Mouse (Mus musculus) left cerebral cortex, postnatal 25 days (tissue): Measurements from ENCODE around the gene Neurod4. TPM values are rescaled to one million over a fixed set of nuclear protein-coding genes. Genes with fewer than 3 reads are reported as not detected.
A peak's percentile ranks its signal among the peaks of the same experiment; 100 is the strongest.
"Not testable (repeated sequence)": the region's sequence is repeated elsewhere in the genome, so short reads cannot be mapped to it uniquely, and the experiment has no call there.

ENCODE experiments used
- DNase-seq, 2 experiments: peaks; one replicate each; pipeline ENCODE4 v3.0.0; 2022; ENCODE audit warnings: low spot score in 2 of 2, mixed read lengths in 1 of 2
- intact Hi-C: fragments of 180-260 bp; cut with DNase I; formaldehyde crosslinking; loops from one replicate; pipeline ENCODE4 v1.15.1; 2025
- total RNA-seq, 2 experiments: library from RNA; stranded (reverse); gene quantifications; 2 replicates each; pipeline ENCODE4 v1.2.3; 2021

The Neurod4 gene
- total RNA-seq = under 1 TPM; 0.23 to 0.25 TPM

GRCm38 (mm10) chr10:130280066-130280465, at the start of gene Neurod4:
Neurod4 (minus strand) TSS chr10:130280240.
- DNase-seq = no peak
- intact Hi-C loops = no loop called here

GRCm38 (mm10) chr10:130324243-130324642, 44.2 kb upstream of the Neurod4 start:
- intact Hi-C loops = no loop called here
- DNase-seq = no peak

- intact Hi-C loops = no loop called here
- no peak for DNase-seq
Observed at GRCm38 (mm10) chr10:130322637-130323036, 42.6 kb upstream of the Neurod4 start, which contains the start of gene Tespa1. Tespa1 (plus strand) TSS chr10:130322870.

- intact Hi-C loops = no loop called here
- DNase-seq = no peak
Observed at GRCm38 (mm10) chr10:130322062-130322461, 42.0 kb upstream of the Neurod4 start.

- no peak for DNase-seq
- intact Hi-C loops = no loop called here
Observed at GRCm38 (mm10) chr10:130320715-130321114, 40.7 kb upstream of the Neurod4 start.

- intact Hi-C loops = no loop called here
- DNase-seq = no peak
Observed at GRCm38 (mm10) chr10:130318720-130319119, 38.7 kb upstream of the Neurod4 start.

- intact Hi-C loops = no loop called here
- DNase-seq = no peak
Observed at GRCm38 (mm10) chr10:130315846-130316245, 35.8 kb upstream of the Neurod4 start.

- DNase-seq = no peak
Observed at GRCm38 (mm10) chr10:130314110-130314829, 34.2 kb upstream of the Neurod4 start.

GRCm38 (mm10) chr10:130313531-130313930, 33.5 kb upstream of the Neurod4 start:
- intact Hi-C loops = no loop called here
- DNase-seq = no peak

More at GRCm38 (mm10) chr10:130314110-130314829, 34.2 kb upstream of the Neurod4 start:
- intact Hi-C loops = no loop called here

GRCm38 (mm10) chr10:130311534-130312227, 31.6 kb upstream of the Neurod4 start:
- no peak for DNase-seq
- intact Hi-C loops = no loop called here

GRCm38 (mm10) chr10:130304138-130304537, 24.1 kb upstream of the Neurod4 start:
- DNase-seq, intact Hi-C loops: not testable (repeated sequence)

- intact Hi-C loops = loop anchor here (1.0 kb wide), 1 partner anchor 70 kb away; no protein-coding TSS in a partner anchor
- peak; percentile 26 to 27 for DNase-seq
Observed at GRCm38 (mm10) chr10:130298748-130299147, 18.7 kb upstream of the Neurod4 start.

- intact Hi-C loops = no loop called here
- DNase-seq = no peak
Observed at GRCm38 (mm10) chr10:130293741-130294408, 13.8 kb upstream of the Neurod4 start.

GRCm38 (mm10) chr10:130288007-130288406, 8.0 kb upstream of the Neurod4 start:
- DNase-seq = no peak
- intact Hi-C loops = no loop called here

GRCm38 (mm10) chr10:130287201-130287600, 7.2 kb upstream of the Neurod4 start:
- intact Hi-C loops = no loop called here
- peak; percentile 12 to 86 for DNase-seq

- DNase-seq = no peak
- intact Hi-C loops = no loop called here
Observed at GRCm38 (mm10) chr10:130281982-130282449, 2.0 kb upstream of the Neurod4 start.

- DNase-seq = no peak
- intact Hi-C loops = no loop called here
Observed at GRCm38 (mm10) chr10:130276496-130276895, 3.5 kb downstream of the Neurod4 start.

- intact Hi-C loops = no loop called here
- no peak for DNase-seq
Observed at GRCm38 (mm10) chr10:130275759-130276158, 4.3 kb downstream of the Neurod4 start.

GRCm38 (mm10) chr10:130263203-130263602, 16.8 kb downstream of the Neurod4 start:
- intact Hi-C loops = no loop called here
- peak; percentile 3 to 37 for DNase-seq

GRCm38 (mm10) chr10:130259483-130259882, 20.6 kb downstream of the Neurod4 start:
- intact Hi-C loops = no loop called here
- DNase-seq = peak in 1 of 2 experiments; percentile 8
